Mouse (Mus musculus) liver, adult 2 months (tissue): ENCODE data around the gene Lrrc45. TPM values are rescaled to one million over a fixed set of nuclear protein-coding genes. Genes with fewer than 3 reads are reported as not detected.
A peak's percentile ranks its signal among the peaks of the same experiment; 100 is the strongest.

Experiments used
- DNase-seq: peaks from one replicate; pipeline ENCODE4 v3.0.0-alpha.2; 2011; ENCODE audit warnings: low read depth, low spot score; ENCODE audit errors: extremely low read depth
- H3K27ac ChIP-seq: fragments of 200-500 bp; replicated peaks from 2 replicates; pipeline ENCODE4 v1.5.1; 2012; ENCODE audit warnings: low read depth, mild to moderate bottlenecking, control low read depth, inconsistent platforms, low read length; ENCODE audit not compliant: insufficient read depth
- H3K27me3 ChIP-seq: fragments of 200-500 bp; 2 replicates; pipeline ENCODE4 v1.6.1; 2012; ENCODE audit warnings: mild to moderate bottlenecking, moderate library complexity, low read length, inconsistent platforms; ENCODE audit not compliant: control insufficient read depth, insufficient read depth
- H3K36me3 ChIP-seq: fragments of 200-500 bp; 2 replicates; pipeline ENCODE4 v1.6.1; 2012; ENCODE audit warnings: low read length, inconsistent platforms; ENCODE audit not compliant: control insufficient read depth, insufficient read depth
- H3K4me1 ChIP-seq: fragments of 200-500 bp; 2 replicates; pipeline ENCODE4 v1.6.1; 2011; ENCODE audit warnings: low read length; ENCODE audit not compliant: control insufficient read depth, insufficient read depth
- H3K4me3 ChIP-seq: fragments of 200-500 bp; 2 replicates; pipeline ENCODE4 v1.5.1; 2011; ENCODE audit warnings: low read depth, mild to moderate bottlenecking, control low read depth, low read length, moderate library complexity; ENCODE audit not compliant: insufficient read depth
- H3K79me2 ChIP-seq: fragments of 200-500 bp; 2 replicates; pipeline ENCODE4 v1.6.1; 2012; ENCODE audit warnings: inconsistent platforms, mild to moderate bottlenecking, low read length, moderate library complexity; ENCODE audit not compliant: control insufficient read depth, insufficient read depth
- H3K9ac ChIP-seq: fragments of 200-500 bp; 2 replicates; pipeline ENCODE4 v1.6.1; 2012; ENCODE audit warnings: low read depth, mild to moderate bottlenecking, control low read depth, inconsistent platforms, low read length
- CTCF ChIP-seq: fragments of 200-500 bp; IDR thresholded peaks from 2 replicates; pipeline ENCODE4 v1.5.1; 2011; ENCODE audit warnings: low read depth, low read length, control low read depth
- POLR2A ChIP-seq: fragments of 200-500 bp; IDR thresholded peaks from 2 replicates; pipeline ENCODE4 v1.6.1; 2011; ENCODE audit warnings: low read length, control low read depth; ENCODE audit not compliant: insufficient read depth; ENCODE audit errors: extremely low read depth
- WGBS: fragments of 180-500 bp; shearing (Covaris S2); methylation state at CpG from one replicate; pipeline ENCODE4 v1.1.7; 2018; 5-methylcytosine and 5-hydroxymethylcytosine counted together
- polyA plus RNA-seq: library from polyadenylated mRNA; depleted of rRNA; stranded (reverse); fragments of >200 nt; gene quantifications from 2 replicates; pipeline ENCODE4 v1.2.3, GENCODE M21; 2012
- total RNA-seq: library from RNA; depleted of rRNA; stranded (reverse); fragments of >200 nt; gene quantifications from 2 replicates; pipeline ENCODE4 v1.2.3, GENCODE M21; 2014

Lrrc45 gene
- total and polyA plus RNA-seq, 2 experiments = 5.1 to 9.8 TPM

DNA sequence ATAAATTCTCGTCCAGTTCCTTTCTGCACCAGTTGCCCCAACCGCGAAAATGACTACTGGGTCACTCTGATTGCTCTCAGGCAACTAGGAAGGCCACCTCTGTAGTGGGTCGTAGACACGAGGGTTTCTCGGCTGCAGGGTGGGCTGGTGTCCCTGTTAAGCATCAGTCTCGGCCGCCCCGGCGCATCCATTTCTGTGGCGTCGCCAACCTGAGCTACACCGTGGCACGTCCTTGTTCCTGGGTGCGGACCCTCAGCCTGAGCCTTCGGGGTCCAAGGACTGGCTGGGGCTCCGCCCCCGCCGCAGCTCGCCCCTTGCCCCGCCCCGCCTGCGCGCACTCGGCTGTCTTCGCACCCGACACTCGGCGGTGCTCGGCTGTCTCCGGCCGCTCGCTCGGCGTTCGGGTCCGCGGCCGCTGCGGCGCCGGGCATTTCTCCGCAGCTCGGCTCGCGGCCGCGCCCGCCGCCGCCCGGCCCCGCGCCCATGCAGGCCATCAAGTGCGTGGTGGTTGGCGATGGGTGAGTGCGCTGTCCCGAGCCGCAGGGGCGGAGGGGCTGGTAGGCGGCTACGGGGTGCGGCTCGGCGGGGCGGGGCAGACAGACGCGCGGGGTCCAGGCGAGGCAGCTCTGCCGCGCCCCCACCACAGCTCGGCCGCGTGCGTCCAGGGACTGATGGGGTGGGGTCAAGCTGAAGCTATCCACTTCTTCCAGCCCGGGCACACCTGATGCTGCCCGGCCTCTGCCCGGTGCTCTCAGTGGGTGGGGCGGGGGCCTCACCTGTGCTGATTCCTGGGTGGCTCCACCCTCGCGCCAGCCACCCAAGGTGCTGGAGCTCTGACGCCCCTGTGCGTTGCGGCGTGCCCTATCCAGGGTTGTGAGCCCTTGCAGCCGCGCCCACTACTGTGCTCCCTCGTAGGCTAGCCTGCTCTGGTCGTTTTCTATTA, 7.7 kb downstream of the Lrrc45 start, which contains the start of gene Rac3:
Gene Rac3, plus strand, starts transcription at position 347 of the 943 bp plus-strand sequence.
- Histone ChIP-seq H3K9ac (peak within 1 kb of the TSS; percentile 67), H3K4me1 (peaks cover 10% of the 10 kb centered on the region; the same call in 1 of the 2 replicates), H3K27ac (no peak within 1 kb of the TSS), H3K79me2 (no peaks in the 10 kb centered on the region), H3K36me3 (peaks cover 4% of the 10 kb centered on the region), H3K4me3 (peak within 1 kb of the TSS; percentile 42; the same call in 1 of the 2 replicates), H3K27me3 (no peaks in the 10 kb centered on the region)
- WGBS = 4% methylated on average over 89 of the region's 90 CpGs
- TF ChIP-seq POLR2A (0 out of 2 replicates have a peak, but pooled peaks have one; percentile 8), CTCF (no peak)
- no peak for DNase-seq

DNA sequence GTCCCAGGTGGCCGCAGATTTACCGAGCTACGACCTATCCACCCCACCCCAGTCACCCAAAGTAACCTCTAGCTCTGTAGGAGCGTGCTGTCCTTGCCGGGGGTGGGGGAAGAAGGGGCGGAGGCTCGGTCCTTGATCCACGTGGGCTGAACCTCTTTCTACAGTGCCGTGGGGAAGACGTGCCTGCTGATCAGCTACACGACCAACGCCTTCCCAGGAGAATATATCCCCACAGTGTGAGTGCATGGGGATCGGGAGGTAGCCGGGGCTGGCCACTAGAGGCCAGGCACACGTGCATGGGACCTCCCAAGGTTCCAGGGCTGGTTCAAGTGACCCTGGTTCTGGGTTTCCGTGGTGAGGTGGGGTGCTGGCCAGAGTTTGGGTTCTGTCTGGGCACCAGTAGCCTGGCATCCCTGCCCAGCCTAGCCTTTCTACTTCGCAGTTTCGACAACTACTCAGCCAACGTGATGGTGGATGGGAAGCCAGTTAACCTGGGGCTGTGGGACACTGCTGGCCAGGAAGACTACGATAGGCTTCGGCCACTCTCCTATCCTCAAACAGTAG, 8.4 kb downstream of the Lrrc45 start:
- Histone ChIP-seq H3K4me1 (peaks cover 11% of the 10 kb centered on the region; the same call in 1 of the 2 replicates), H3K79me2 (no peaks in the 10 kb centered on the region), H3K27ac (no peak overlapping the region), H3K9ac (peak overlapping the region; percentile 67; the same call in 1 of the 2 replicates), H3K36me3 (peaks cover 4% of the 10 kb centered on the region), H3K27me3 (no peaks in the 10 kb centered on the region), H3K4me3 (peak overlapping the region; percentile 42; the same call in 1 of the 2 replicates)
- DNase-seq = no peak
- whole genome bisulfite sequencing = 20% methylated on average over 21 of the region's 21 CpGs
- TF ChIP-seq POLR2A (0 out of 2 replicates have a peak, but pooled peaks have one; percentile 9), CTCF (no peak)

DNA sequence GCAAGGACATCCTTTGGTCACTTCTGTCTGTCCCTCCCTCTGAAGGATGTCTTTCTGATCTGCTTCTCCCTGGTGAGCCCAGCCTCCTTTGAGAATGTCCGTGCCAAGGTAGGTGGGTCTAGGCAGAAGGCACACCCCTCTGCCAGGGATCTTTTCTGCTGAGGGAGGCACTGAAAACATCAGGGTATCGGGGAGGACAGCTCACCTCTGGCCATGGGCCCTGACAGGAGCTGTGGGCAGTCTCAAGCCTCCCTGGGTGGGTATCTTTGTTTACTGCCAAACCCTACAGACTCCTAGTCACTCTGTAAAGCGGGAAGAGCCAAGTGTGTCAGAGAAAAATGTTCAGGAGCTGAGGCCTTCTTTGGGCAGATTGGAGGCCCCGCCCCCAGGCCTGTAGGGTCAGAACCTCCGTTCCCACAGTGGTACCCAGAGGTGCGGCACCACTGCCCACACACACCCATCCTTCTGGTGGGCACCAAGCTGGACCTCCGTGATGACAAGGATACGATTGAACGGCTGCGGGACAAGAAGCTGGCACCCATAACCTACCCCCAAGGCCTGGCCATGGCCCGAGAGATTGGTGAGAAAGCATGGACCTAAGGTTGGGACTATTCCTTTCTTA, 9.1 kb downstream of the Lrrc45 start:
- Histone ChIP-seq H3K79me2 (no peaks in the 10 kb centered on the region), H3K36me3 (peaks cover 4% of the 10 kb centered on the region), H3K4me3 (no peak overlapping the region), H3K27me3 (no peaks in the 10 kb centered on the region), H3K4me1 (peaks cover 11% of the 10 kb centered on the region; the same call in 1 of the 2 replicates), H3K9ac (no peak overlapping the region), H3K27ac (no peak overlapping the region)
- no peak for TF ChIP-seq CTCF
- no peak for TF ChIP-seq POLR2A
- 69% methylated on average over 11 of the region's 11 CpGs for WGBS
- peak; percentile 33 for DNase-seq

DNA sequence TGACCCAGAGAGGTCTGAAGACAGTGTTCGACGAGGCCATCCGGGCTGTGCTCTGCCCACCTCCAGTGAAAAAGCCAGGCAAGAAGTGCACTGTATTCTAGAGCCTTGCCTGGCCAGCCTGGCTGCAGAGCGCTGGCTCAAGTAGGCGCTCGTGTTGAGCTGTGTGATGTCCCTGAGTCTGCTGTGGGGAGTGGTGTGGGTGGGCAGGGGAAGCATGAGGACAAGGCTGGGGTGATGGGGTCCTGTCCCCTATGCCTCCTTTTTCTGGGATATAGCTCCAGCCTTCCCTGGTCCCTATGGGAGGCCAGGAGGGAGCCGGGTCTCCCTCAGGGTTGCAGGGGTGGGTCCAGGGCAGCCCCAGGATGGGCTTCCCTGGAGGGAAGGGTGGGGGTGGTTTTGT, 9.8 kb downstream of the Lrrc45 start:
- H3K4me1 ChIP-seq = peaks cover 11% of the 10 kb centered on the region; the same call in 1 of the 2 replicates
- H3K27ac ChIP-seq = no peak overlapping the region
- H3K4me3 ChIP-seq = no peak overlapping the region
- H3K27me3 ChIP-seq = no peaks in the 10 kb centered on the region
- TF ChIP-seq POLR2A (0 out of 2 replicates have a peak, but pooled peaks have one; percentile 17), CTCF (no peak)
- H3K36me3 ChIP-seq = peaks cover 4% of the 10 kb centered on the region
- DNase-seq = no peak
- no peaks in the 10 kb centered on the region for H3K79me2 ChIP-seq
- 91% methylated on average over 7 of the region's 7 CpGs for WGBS
- no peak overlapping the region for H3K9ac ChIP-seq

DNA sequence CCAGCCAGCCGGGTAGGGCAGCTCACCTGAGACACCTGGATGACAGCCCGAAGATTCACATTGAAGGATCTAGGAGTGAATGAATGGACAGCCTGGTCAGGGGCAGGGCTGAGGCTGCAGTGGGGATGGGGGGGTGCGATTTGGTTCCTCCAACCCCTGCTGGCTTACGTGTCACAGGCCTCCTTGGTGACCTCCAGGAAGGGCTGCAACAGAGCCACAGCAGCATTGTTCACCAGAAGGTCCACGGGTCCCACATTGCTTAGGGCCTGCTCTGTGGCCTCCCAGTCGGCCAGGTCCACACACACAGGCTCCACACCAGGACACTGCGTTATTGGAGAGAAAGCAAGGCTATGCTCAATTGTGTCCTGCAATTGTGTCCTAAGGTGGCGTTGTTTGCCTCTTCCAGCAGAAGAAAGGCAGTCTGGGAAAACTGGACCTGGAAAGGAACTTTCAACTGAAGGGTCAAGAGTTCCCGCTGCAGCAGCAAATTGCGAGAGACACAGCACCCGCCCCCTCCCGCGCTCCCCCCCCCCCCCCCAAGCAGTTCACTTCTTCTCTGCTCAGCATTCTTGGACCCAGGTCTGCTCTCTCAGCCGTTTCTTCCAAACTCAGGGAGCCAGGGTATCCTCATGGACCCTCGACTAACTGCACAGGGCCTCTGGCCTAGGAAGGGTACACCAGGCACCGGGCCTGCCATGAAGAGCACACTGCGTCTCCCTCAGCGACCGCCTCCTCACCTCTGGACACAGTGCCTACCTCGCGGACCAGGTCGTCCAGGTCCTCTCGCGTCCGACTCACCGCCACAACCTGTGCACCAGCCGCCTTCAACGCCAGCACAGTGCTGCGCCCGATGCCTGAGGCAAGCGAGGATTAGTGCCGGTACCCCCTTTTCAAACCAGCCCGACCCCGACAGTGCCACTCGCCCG, 12.8 kb downstream of the Lrrc45 start:
- Histone ChIP-seq H3K36me3 (peaks cover 4% of the 10 kb centered on the region), H3K79me2 (no peaks in the 10 kb centered on the region), H3K27me3 (no peaks in the 10 kb centered on the region), H3K4me3 (peak overlapping the region; percentile 79), H3K27ac (peak overlapping the region; percentile 95), H3K9ac (peak overlapping the region; percentile 87), H3K4me1 (peaks cover 14% of the 10 kb centered on the region; the same call in 1 of the 2 replicates)
- DNase-seq = peak; percentile 81
- TF ChIP-seq POLR2A (no peak), CTCF (no peak)
- 12% methylated on average over 33 of the region's 36 CpGs for WGBS
